Mouse (Mus musculus): Measurements from ENCODE around the gene Spdef. TPM values are rescaled to one million over a fixed set of nuclear protein-coding genes. Genes with fewer than 3 reads are reported as not detected.

The Spdef gene
- polyA plus RNA-seq, 1 experiment from 2014 or later, result 0.31 TPM

- Histone ChIP-seq H3K36me3 (ENCODE audit: insufficient read depth, low read length) (no peaks in the 10 kb centered on the region), H3K4me1 (ENCODE audit: insufficient read depth, low read length) (peaks cover 9% of the 10 kb centered on the region), H3K4me3 (ENCODE audit: low read length) (no peak overlapping the region), H3K9ac (replicated peaks; ENCODE audit: low read length) (no peak overlapping the region), H3K4me2 (replicated peaks; ENCODE audit: low read depth, low read length) (no peak overlapping the region), H3K9me3 (ENCODE audit: low read length) (no peaks in the 10 kb centered on the region), H3K27me3 (ENCODE audit: insufficient read depth, low read length) (no peaks in the 10 kb centered on the region), H3K27ac (ENCODE audit: low read length) (no peak overlapping the region)
- ATAC-seq (ENCODE audit: low FRiP score, low TSS enrichment), result no peak
- WGBS, result 64% methylated on average over 1 of the region's 1 CpGs
Observed at GRCm38 (mm10) chr17:27712832-27713231, 15.9 kb downstream of the Spdef start.

GRCm38 (mm10) chr17:27709650-27710049, 19.1 kb downstream of the Spdef start:
- Histone ChIP-seq H3K9ac (replicated peaks; ENCODE audit: low read length) (no peak overlapping the region), H3K36me3 (ENCODE audit: insufficient read depth, low read length) (no peaks in the 10 kb centered on the region), H3K4me3 (ENCODE audit: low read length) (no peak overlapping the region), H3K27ac (ENCODE audit: low read length) (no peak overlapping the region), H3K27me3 (ENCODE audit: insufficient read depth, low read length) (no peaks in the 10 kb centered on the region), H3K4me2 (replicated peaks; ENCODE audit: low read depth, low read length) (no peak overlapping the region), H3K9me3 (ENCODE audit: low read length) (no peaks in the 10 kb centered on the region), H3K4me1 (ENCODE audit: insufficient read depth, low read length) (peaks cover 13% of the 10 kb centered on the region)
- 72% methylated on average over 5 of the region's 5 CpGs for WGBS
- ATAC-seq (ENCODE audit: low FRiP score, low TSS enrichment), result no peak

- ATAC-seq (ENCODE audit: low FRiP score, low TSS enrichment), result peak; percentile 88
- H3K27ac ChIP-seq (ENCODE audit: low read length), result no peak overlapping the region
- no peaks in the 10 kb centered on the region for H3K36me3 ChIP-seq (ENCODE audit: insufficient read depth, low read length)
- no peaks in the 10 kb centered on the region for H3K27me3 ChIP-seq (ENCODE audit: insufficient read depth, low read length)
- peak overlapping the region; percentile 66 for H3K4me2 ChIP-seq (replicated peaks; ENCODE audit: low read depth, low read length)
- no peaks in the 10 kb centered on the region for H3K9me3 ChIP-seq (ENCODE audit: low read length)
- 4% methylated on average over 24 of the region's 25 CpGs for WGBS
- H3K9ac ChIP-seq (replicated peaks; ENCODE audit: low read length), result peak overlapping the region; percentile 51
- H3K4me3 ChIP-seq (ENCODE audit: low read length), result peak overlapping the region; percentile 37
- H3K4me1 ChIP-seq (ENCODE audit: insufficient read depth, low read length), result peaks cover 13% of the 10 kb centered on the region
Observed at GRCm38 (mm10) chr17:27707954-27708661, 20.6 kb downstream of the Spdef start.

- peaks cover 13% of the 10 kb centered on the region for H3K4me1 ChIP-seq (ENCODE audit: insufficient read depth, low read length)
- H3K4me3 ChIP-seq (ENCODE audit: low read length), result no peak overlapping the region
- no peaks in the 10 kb centered on the region for H3K36me3 ChIP-seq (ENCODE audit: insufficient read depth, low read length)
- no peak overlapping the region for H3K4me2 ChIP-seq (replicated peaks; ENCODE audit: low read depth, low read length)
- ATAC-seq (ENCODE audit: low FRiP score, low TSS enrichment), result no peak
- H3K27ac ChIP-seq (ENCODE audit: low read length), result no peak overlapping the region
- H3K27me3 ChIP-seq (ENCODE audit: insufficient read depth, low read length), result no peaks in the 10 kb centered on the region
- no peaks in the 10 kb centered on the region for H3K9me3 ChIP-seq (ENCODE audit: low read length)
- no peak overlapping the region for H3K9ac ChIP-seq (replicated peaks; ENCODE audit: low read length)
- 35% methylated on average over 9 of the region's 10 CpGs for WGBS
Observed at GRCm38 (mm10) chr17:27705661-27706060, 23.1 kb downstream of the Spdef start.

- Histone ChIP-seq H3K9ac (replicated peaks; ENCODE audit: low read length) (no peak overlapping the region), H3K4me3 (ENCODE audit: low read length) (no peak overlapping the region), H3K4me1 (ENCODE audit: insufficient read depth, low read length) (peaks cover 13% of the 10 kb centered on the region), H3K36me3 (ENCODE audit: insufficient read depth, low read length) (no peaks in the 10 kb centered on the region), H3K9me3 (ENCODE audit: low read length) (peaks cover 10% of the 10 kb centered on the region; the same call in 1 of the 2 replicates), H3K4me2 (replicated peaks; ENCODE audit: low read depth, low read length) (no peak overlapping the region), H3K27ac (ENCODE audit: low read length) (no peak overlapping the region), H3K27me3 (ENCODE audit: insufficient read depth, low read length) (no peaks in the 10 kb centered on the region)
- WGBS, result 65% methylated on average over 5 of the region's 5 CpGs
- no peak for ATAC-seq (ENCODE audit: low FRiP score, low TSS enrichment)
Observed at GRCm38 (mm10) chr17:27703961-27704621, 24.7 kb downstream of the Spdef start.

- under 1% methylated on average over 32 of the region's 34 CpGs for WGBS
- H3K4me3 ChIP-seq (ENCODE audit: low read length), result peak overlapping the region; percentile 25
- ATAC-seq (ENCODE audit: low FRiP score, low TSS enrichment), result 0 out of 2 replicates have a peak, but pooled peaks have one; percentile 46
Observed at GRCm38 (mm10) chr17:27702518-27702917, 26.2 kb downstream of the Spdef start.

GRCm38 (mm10) chr17:27701856-27702255, 26.9 kb downstream of the Spdef start:
- WGBS, result 73% methylated on average over 6 of the region's 6 CpGs
- no peak for ATAC-seq (ENCODE audit: low FRiP score, low TSS enrichment)
- no peaks in the 10 kb centered on the region for H3K27me3 ChIP-seq (ENCODE audit: insufficient read depth, low read length)
- H3K4me2 ChIP-seq (replicated peaks; ENCODE audit: low read depth, low read length), result no peak overlapping the region
- peaks cover 14% of the 10 kb centered on the region; the same call in 1 of the 2 replicates for H3K9me3 ChIP-seq (ENCODE audit: low read length)
- no peak overlapping the region for H3K4me3 ChIP-seq (ENCODE audit: low read length)
- H3K4me1 ChIP-seq (ENCODE audit: insufficient read depth, low read length), result no peaks in the 10 kb centered on the region
- H3K27ac ChIP-seq (ENCODE audit: low read length), result no peak overlapping the region
- H3K36me3 ChIP-seq (ENCODE audit: insufficient read depth, low read length), result no peaks in the 10 kb centered on the region
- no peak overlapping the region for H3K9ac ChIP-seq (replicated peaks; ENCODE audit: low read length)

More at GRCm38 (mm10) chr17:27702518-27702917, 26.2 kb downstream of the Spdef start:
- Histone ChIP-seq H3K27me3 (ENCODE audit: insufficient read depth, low read length) (no peaks in the 10 kb centered on the region), H3K27ac (ENCODE audit: low read length) (no peak overlapping the region), H3K9ac (replicated peaks; ENCODE audit: low read length) (peak overlapping the region; percentile 48), H3K4me1 (ENCODE audit: insufficient read depth, low read length) (0 out of 2 replicates have a peak, but pooled peaks cover under 1% of the 10 kb centered on the region), H3K36me3 (ENCODE audit: insufficient read depth, low read length) (no peaks in the 10 kb centered on the region), H3K9me3 (ENCODE audit: low read length) (peaks cover 14% of the 10 kb centered on the region; the same call in 1 of the 2 replicates), H3K4me2 (replicated peaks; ENCODE audit: low read depth, low read length) (peak overlapping the region; percentile 60)

- 58% methylated on average over 2 of the region's 2 CpGs for WGBS
- Histone ChIP-seq H3K4me2 (replicated peaks; ENCODE audit: low read depth, low read length) (no peak overlapping the region), H3K4me3 (ENCODE audit: low read length) (no peak overlapping the region), H3K27me3 (ENCODE audit: insufficient read depth, low read length) (no peaks in the 10 kb centered on the region), H3K4me1 (ENCODE audit: insufficient read depth, low read length) (no peaks in the 10 kb centered on the region), H3K9ac (replicated peaks; ENCODE audit: low read length) (no peak overlapping the region), H3K9me3 (ENCODE audit: low read length) (peaks cover 14% of the 10 kb centered on the region; the same call in 1 of the 2 replicates), H3K36me3 (ENCODE audit: insufficient read depth, low read length) (no peaks in the 10 kb centered on the region), H3K27ac (ENCODE audit: low read length) (no peak overlapping the region)
- ATAC-seq (ENCODE audit: low FRiP score, low TSS enrichment), result peak; percentile 36; the same call in 1 of the 2 replicates
Observed at GRCm38 (mm10) chr17:27700812-27701211, 27.9 kb downstream of the Spdef start.

GRCm38 (mm10) chr17:27699641-27700244, 29.0 kb downstream of the Spdef start:
- no peak for ATAC-seq (ENCODE audit: low FRiP score, low TSS enrichment)
- Histone ChIP-seq H3K4me1 (ENCODE audit: insufficient read depth, low read length) (no peaks in the 10 kb centered on the region), H3K9ac (replicated peaks; ENCODE audit: low read length) (no peak overlapping the region), H3K4me2 (replicated peaks; ENCODE audit: low read depth, low read length) (no peak overlapping the region), H3K36me3 (ENCODE audit: insufficient read depth, low read length) (no peaks in the 10 kb centered on the region), H3K4me3 (ENCODE audit: low read length) (no peak overlapping the region), H3K9me3 (ENCODE audit: low read length) (peaks cover 14% of the 10 kb centered on the region; the same call in 1 of the 2 replicates), H3K27me3 (ENCODE audit: insufficient read depth, low read length) (no peaks in the 10 kb centered on the region), H3K27ac (ENCODE audit: low read length) (no peak overlapping the region)
- 86% methylated on average over 17 of the region's 17 CpGs for WGBS
